Mouse (Mus musculus): ENCODE measurements at regions not wholly inside any gene's neighbourhood (a gene's known extent, or its start where the extent isn't known, plus 50 kb on each side); places are given as distances from the start of the nearest gene placed in this dataset.

DNA sequence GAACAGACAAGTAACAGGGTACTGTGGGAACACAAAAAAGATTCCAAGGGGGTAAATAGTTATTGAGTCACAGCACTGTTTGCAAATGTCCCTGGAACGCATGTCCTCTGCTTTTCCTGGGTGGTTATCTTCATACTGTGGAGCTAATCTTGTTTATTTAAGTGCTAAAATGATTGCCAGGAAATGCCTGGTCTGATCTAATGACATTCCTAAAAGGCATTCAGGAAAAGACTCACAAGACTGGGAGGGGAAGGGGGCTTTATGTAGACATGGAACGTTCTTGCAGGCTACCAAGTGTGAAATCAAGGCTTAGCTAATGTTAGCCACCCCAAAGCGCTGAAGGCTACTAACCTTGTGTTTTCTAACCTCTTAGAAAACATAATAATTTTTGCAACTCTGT is 287.0 kb upstream of the Ccdc54 start:
- no peak for TF ChIP-seq CTCF (IDR thresholded peaks at IDR 0.05; ENCODE audit: borderline replicate concordance, control insufficient read depth, extremely low read depth, insufficient read depth, low read length, poor library complexity)
- TF ChIP-seq POLR2A (IDR thresholded peaks at IDR 0.05; ENCODE audit: control insufficient read depth, extremely low read depth, insufficient read depth, low read length, poor library complexity), result no peak
